Mouse (Mus musculus) testis, adult 2 months (tissue): ENCODE results near the gene Cdc14a.

Source experiments
- CTCF ChIP-seq: fragments of 200-500 bp; IDR thresholded peaks from 2 replicates; pipeline ENCODE4 v1.5.1; 2012; ENCODE audit warnings: low read depth, mild to moderate bottlenecking, inconsistent platforms, low read length, moderate library complexity; ENCODE audit not compliant: control insufficient read depth, insufficient read depth, insufficient replicate concordance
- POLR2A ChIP-seq: fragments of 200-500 bp; IDR thresholded peaks from 2 replicates; pipeline ENCODE4 v1.6.1; 2012; ENCODE audit warnings: low read depth, mild to moderate bottlenecking, inconsistent platforms, low read length, moderate library complexity; ENCODE audit not compliant: control insufficient read depth

DNA sequence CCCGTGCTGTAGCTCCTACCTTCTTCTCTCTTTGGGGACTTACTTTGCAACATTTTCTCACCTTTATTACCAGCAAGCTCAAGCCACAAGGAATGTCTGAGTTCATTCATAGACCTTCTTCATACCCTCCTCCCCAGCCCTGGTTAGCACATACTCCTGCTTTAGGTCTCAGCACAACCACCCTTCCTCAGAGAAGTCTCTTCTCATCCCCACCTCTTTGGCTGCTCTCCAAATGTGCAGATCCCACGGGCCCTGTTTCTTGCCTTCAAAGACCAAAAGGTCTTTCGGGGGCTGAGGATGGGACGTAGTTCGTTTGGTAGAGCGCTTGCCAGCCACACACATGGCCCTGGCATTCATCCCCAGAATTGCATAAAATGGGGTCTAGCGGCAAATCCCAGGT, 13.8 kb downstream of the Cdc14a start:
- no peak for TF ChIP-seq CTCF
- no peak for TF ChIP-seq POLR2A
